Mouse (Mus musculus) neural tube, embryonic 14.5 days (tissue): Measurements from ENCODE around the gene Csnk1g2. TPM values are rescaled to one million over a fixed set of nuclear protein-coding genes. Genes with fewer than 3 reads are reported as not detected.
A peak's percentile ranks its signal among the peaks of the same experiment; 100 is the strongest.

ENCODE experiments used
- ATAC-seq: fragments of 200-750 bp; cut with Nextera tagmentation; 2 replicates; pipeline ENCODE4 v1.8.0; 2017; ENCODE audit warnings: low read depth, mild to moderate bottlenecking, moderate TSS enrichment, moderate library complexity
- H3K27ac ChIP-seq: fragments of 300-500 bp; sonication (generic); 2 replicates; pipeline ENCODE4 v1.5.1; 2014; ENCODE audit warnings: low read depth, mild to moderate bottlenecking, control low read depth, low read length, moderate library complexity, mixed read lengths
- H3K27me3 ChIP-seq: fragments of 300-500 bp; sonication (generic); 2 replicates; pipeline ENCODE4 v1.6.1; 2014; ENCODE audit warnings: low read length; ENCODE audit not compliant: control insufficient read depth, insufficient read depth
- H3K36me3 ChIP-seq: fragments of 300-500 bp; sonication (generic); 2 replicates; pipeline ENCODE4 v1.6.1; 2014; ENCODE audit warnings: low read length, mixed read lengths; ENCODE audit not compliant: control insufficient read depth, insufficient read depth
- H3K4me1 ChIP-seq: fragments of 300-500 bp; sonication (generic); 2 replicates; pipeline ENCODE4 v1.6.1; 2014; ENCODE audit warnings: low read length; ENCODE audit not compliant: control insufficient read depth, insufficient read depth
- H3K4me2 ChIP-seq: fragments of 300-500 bp; sonication (generic); 2 replicates; pipeline ENCODE4 v1.6.1; 2014; ENCODE audit warnings: mild to moderate bottlenecking, low read depth, low read length, control low read depth
- H3K4me3 ChIP-seq: fragments of 300-500 bp; sonication (generic); 2 replicates; pipeline ENCODE4 v1.5.1; 2014; ENCODE audit warnings: low read depth, low read length, control low read depth, mixed read lengths
- H3K9ac ChIP-seq: fragments of 300-500 bp; sonication (generic); replicated peaks from 2 replicates; pipeline ENCODE4 v1.6.1; 2014; ENCODE audit warnings: low read depth, mild to moderate bottlenecking, control low read depth, low read length, mixed read lengths
- H3K9me3 ChIP-seq: fragments of 300-500 bp; sonication (generic); 2 replicates; pipeline ENCODE4 v1.6.1; 2016; ENCODE audit warnings: low read length; ENCODE audit not compliant: control insufficient read depth
- WGBS: fragments of 180-500 bp; shearing (Covaris S2); extraction: QIAGEN DNeasy Blood & Tissue Kit; methylation state at CpG from one replicate; pipeline ENCODE4 v1.1.7; 2014; 5-methylcytosine and 5-hydroxymethylcytosine counted together
- polyA plus RNA-seq: library from polyadenylated mRNA; unstranded; fragments of >200 nt; fragmentation: Nextera tagmentation; extraction: Ambion mirVana; gene quantifications from 2 replicates; pipeline ENCODE4 v1.2.1, GENCODE M21; 2014

Csnk1g2 gene
- polyA plus RNA-seq, 1 experiment from 2014 or later: 50.3 TPM

- no peak overlapping the region for H3K4me2 ChIP-seq
- no peaks in the 10 kb centered on the region for H3K4me1 ChIP-seq
- no peak overlapping the region for H3K4me3 ChIP-seq
- H3K9me3 ChIP-seq: no peaks in the 10 kb centered on the region
- peaks cover 42% of the 10 kb centered on the region for H3K36me3 ChIP-seq
- 22% methylated on average over 10 of the region's 10 CpGs for WGBS
- no peaks in the 10 kb centered on the region for H3K27me3 ChIP-seq
- no peak overlapping the region for H3K9ac ChIP-seq
- no peak for ATAC-seq
- no peak overlapping the region for H3K27ac ChIP-seq
Observed at GRCm38 (mm10) chr10:80665016-80665380, 42.4 kb downstream of the Csnk1g2 start.

- no peak overlapping the region for H3K27ac ChIP-seq
- H3K36me3 ChIP-seq: peaks cover 45% of the 10 kb centered on the region
- H3K9ac ChIP-seq: no peak overlapping the region
Observed at GRCm38 (mm10) chr10:80665459-80665858, 42.8 kb downstream of the Csnk1g2 start.

GRCm38 (mm10) chr10:80665981-80666733 is 43.5 kb downstream of the Csnk1g2 start:
- H3K9me3 ChIP-seq: no peaks in the 10 kb centered on the region
- ATAC-seq: no peak
- no peak overlapping the region for H3K4me3 ChIP-seq
- no peak overlapping the region for H3K4me2 ChIP-seq
- no peaks in the 10 kb centered on the region for H3K27me3 ChIP-seq
- H3K4me1 ChIP-seq: no peaks in the 10 kb centered on the region
- no peak overlapping the region for H3K9ac ChIP-seq
- no peak overlapping the region for H3K27ac ChIP-seq
- peaks cover 49% of the 10 kb centered on the region for H3K36me3 ChIP-seq
- WGBS: 78% methylated on average over 10 of the region's 10 CpGs

More at GRCm38 (mm10) chr10:80665459-80665858, 42.8 kb downstream of the Csnk1g2 start:
- H3K4me2 ChIP-seq: no peak overlapping the region
- no peaks in the 10 kb centered on the region for H3K27me3 ChIP-seq
- no peak for ATAC-seq
- no peaks in the 10 kb centered on the region for H3K9me3 ChIP-seq
- WGBS: 71% methylated on average over 4 of the region's 4 CpGs
- no peaks in the 10 kb centered on the region for H3K4me1 ChIP-seq
- H3K4me3 ChIP-seq: no peak overlapping the region

- Histone ChIP-seq H3K9me3 (no peaks in the 10 kb centered on the region), H3K4me1 (no peaks in the 10 kb centered on the region; the same call in 1 of the 2 replicates), H3K9ac (no peak overlapping the region), H3K27ac (no peak overlapping the region), H3K4me3 (no peak overlapping the region), H3K27me3 (no peaks in the 10 kb centered on the region), H3K36me3 (peaks cover 55% of the 10 kb centered on the region), H3K4me2 (no peak overlapping the region)
- no peak for ATAC-seq
- WGBS: 87% methylated on average over 19 of the region's 19 CpGs
Observed at GRCm38 (mm10) chr10:80666837-80667412, 44.3 kb downstream of the Csnk1g2 start.

GRCm38 (mm10) chr10:80668614-80669013 is 46.0 kb downstream of the Csnk1g2 start:
- H3K4me3 ChIP-seq: no peak overlapping the region
- no peaks in the 10 kb centered on the region for H3K9me3 ChIP-seq
- no peak for ATAC-seq
- peaks cover 16% of the 10 kb centered on the region for H3K4me1 ChIP-seq
- no peak overlapping the region for H3K4me2 ChIP-seq
- H3K9ac ChIP-seq: no peak overlapping the region
- no peak overlapping the region for H3K27ac ChIP-seq
- no peaks in the 10 kb centered on the region for H3K27me3 ChIP-seq
- WGBS: 81% methylated on average over 11 of the region's 11 CpGs
- peaks cover 55% of the 10 kb centered on the region for H3K36me3 ChIP-seq

- Histone ChIP-seq H3K9me3 (no peaks in the 10 kb centered on the region), H3K4me3 (no peak overlapping the region), H3K9ac (no peak overlapping the region), H3K27me3 (no peaks in the 10 kb centered on the region), H3K36me3 (peaks cover 55% of the 10 kb centered on the region), H3K4me2 (no peak overlapping the region), H3K4me1 (peaks cover 20% of the 10 kb centered on the region), H3K27ac (no peak overlapping the region)
- 90% methylated on average over 12 of the region's 12 CpGs for WGBS
- no peak for ATAC-seq
Observed at GRCm38 (mm10) chr10:80669018-80669417, 46.4 kb downstream of the Csnk1g2 start.

- H3K9ac ChIP-seq: no peak overlapping the region
- 93% methylated on average over 7 of the region's 7 CpGs for WGBS
- H3K27me3 ChIP-seq: no peaks in the 10 kb centered on the region
- ATAC-seq: no peak
- peaks cover 55% of the 10 kb centered on the region for H3K36me3 ChIP-seq
- H3K4me3 ChIP-seq: no peak overlapping the region
- H3K4me1 ChIP-seq: peaks cover 29% of the 10 kb centered on the region
- H3K9me3 ChIP-seq: no peaks in the 10 kb centered on the region
- H3K27ac ChIP-seq: 0 out of 2 replicates have a peak overlapping the region, but pooled peaks have one; percentile 35
- no peak overlapping the region for H3K4me2 ChIP-seq
Observed at GRCm38 (mm10) chr10:80669737-80670485, 47.3 kb downstream of the Csnk1g2 start.

- 91% methylated on average over 2 of the region's 2 CpGs for WGBS
- H3K4me2 ChIP-seq: no peak overlapping the region
Observed at GRCm38 (mm10) chr10:80670531-80670930, 47.9 kb downstream of the Csnk1g2 start.

GRCm38 (mm10) chr10:80671251-80671650 is 48.6 kb downstream of the Csnk1g2 start:
- 93% methylated on average over 4 of the region's 4 CpGs for WGBS
- peaks cover 50% of the 10 kb centered on the region for H3K36me3 ChIP-seq
- H3K27ac ChIP-seq: no peak overlapping the region
- H3K4me1 ChIP-seq: peaks cover 32% of the 10 kb centered on the region
- H3K27me3 ChIP-seq: no peaks in the 10 kb centered on the region
- no peak for ATAC-seq
- H3K9me3 ChIP-seq: no peaks in the 10 kb centered on the region
- no peak overlapping the region for H3K4me2 ChIP-seq
- H3K4me3 ChIP-seq: no peak overlapping the region
- H3K9ac ChIP-seq: no peak overlapping the region; the same call in 1 of the 2 replicates

More at GRCm38 (mm10) chr10:80670531-80670930, 47.9 kb downstream of the Csnk1g2 start:
- H3K36me3 ChIP-seq: peaks cover 55% of the 10 kb centered on the region
- ATAC-seq: no peak
- H3K27ac ChIP-seq: no peak overlapping the region
- no peaks in the 10 kb centered on the region for H3K27me3 ChIP-seq
- H3K4me3 ChIP-seq: no peak overlapping the region
- H3K4me1 ChIP-seq: peaks cover 32% of the 10 kb centered on the region
- no peak overlapping the region; the same call in 1 of the 2 replicates for H3K9ac ChIP-seq
- H3K9me3 ChIP-seq: no peaks in the 10 kb centered on the region
